Mouse (Mus musculus) layer of hippocampus, adult 11-12 months (tissue): ENCODE results near the gene Bst2.

ENCODE experiments used
- DNase-seq: peaks from one replicate; pipeline ENCODE4 v3.0.0; 2022; ENCODE audit warnings: low spot score

Bst2 gene

DNA sequence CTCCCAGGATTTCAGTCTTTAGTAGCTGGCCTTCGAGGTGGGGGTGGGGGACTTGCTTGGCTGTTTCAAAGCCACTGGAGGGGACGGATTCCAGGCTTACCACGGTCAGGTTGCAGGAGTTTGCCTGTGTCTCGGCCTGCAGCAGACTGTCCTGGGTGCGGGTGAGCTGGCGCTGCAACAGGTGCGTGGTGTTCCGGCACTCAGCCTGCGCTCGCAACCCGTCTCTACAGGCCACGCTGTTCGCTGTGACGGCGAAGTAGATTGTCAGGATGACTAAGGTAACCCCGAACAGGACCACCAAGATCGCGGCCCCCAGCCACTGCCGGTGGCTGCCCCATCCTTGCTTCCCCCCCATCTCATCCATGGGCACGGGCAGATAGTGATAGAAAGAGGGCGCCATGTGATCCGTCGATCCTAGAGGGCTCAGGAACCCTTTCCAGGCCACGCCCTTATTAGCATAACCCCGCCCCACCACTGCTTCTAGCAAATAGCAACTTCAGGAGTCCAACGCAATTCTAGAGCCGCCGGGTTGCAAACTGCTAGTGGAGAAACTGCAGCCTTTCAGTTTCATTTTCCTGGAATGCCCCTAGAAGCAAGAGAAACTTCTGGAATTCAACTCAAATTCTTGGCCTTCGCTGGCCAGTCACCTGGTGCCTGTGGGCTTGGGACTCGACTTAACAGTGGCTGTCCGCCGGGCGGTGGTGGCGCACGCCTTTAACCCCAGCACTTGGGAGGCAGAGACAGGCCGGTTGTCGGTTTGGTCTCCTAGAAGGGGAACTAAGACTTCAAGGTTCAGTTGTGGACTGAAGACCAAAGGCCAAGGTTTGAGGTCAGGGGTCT is at the start of gene Bst2:
Bst2 (minus strand) TSS at position 429 of the 840 bp plus-strand sequence.
- peak; percentile 70 for DNase-seq

DNA sequence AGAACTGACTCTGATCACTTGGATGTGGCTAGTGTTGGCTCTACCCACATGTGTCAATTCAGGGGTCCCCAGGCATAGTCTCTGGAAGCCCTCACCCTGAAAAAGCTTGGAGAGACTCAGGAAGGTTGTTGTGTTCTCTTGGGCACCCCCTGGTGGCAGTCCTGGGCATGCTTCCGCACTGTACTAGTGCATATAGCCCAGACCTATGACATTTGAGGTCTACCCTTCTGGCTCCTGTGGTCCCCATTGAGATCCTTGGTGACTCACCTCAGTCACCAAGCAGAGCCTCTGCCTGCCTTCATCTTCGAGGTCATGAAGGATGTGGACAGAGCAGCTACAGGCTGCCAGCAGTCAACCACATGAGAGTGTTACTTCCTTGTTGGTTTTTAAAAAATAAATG is 49.6 kb upstream of the Bst2 start:
- no peak for DNase-seq

DNA sequence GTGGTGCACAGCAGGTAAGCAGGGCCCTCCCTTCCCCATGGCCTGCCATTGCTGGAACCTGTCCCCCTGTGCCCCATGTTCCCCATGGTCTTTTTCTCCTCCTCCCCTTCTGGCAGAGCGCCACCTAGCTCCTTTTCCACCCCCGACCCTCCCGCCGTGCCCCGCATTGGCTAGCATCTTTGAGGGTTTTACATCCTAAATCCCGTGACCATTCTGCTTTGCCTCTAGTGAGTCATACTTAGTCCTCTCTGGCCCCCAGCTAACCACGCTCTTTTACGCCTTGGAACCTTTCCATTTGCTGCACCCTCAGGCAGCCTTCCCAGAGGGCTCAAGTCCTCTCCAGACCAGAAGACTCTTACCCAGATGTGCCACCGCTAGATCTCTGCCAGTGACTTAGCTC is 42.9 kb upstream of the Bst2 start:
- no peak for DNase-seq

GRCm38 (mm10) chr8:71579476-71579875 is 42.2 kb upstream of the Bst2 start:
- no peak for DNase-seq

GRCm38 (mm10) chr8:71579009-71579408 is 41.8 kb upstream of the Bst2 start:
- DNase-seq, result no peak

DNA sequence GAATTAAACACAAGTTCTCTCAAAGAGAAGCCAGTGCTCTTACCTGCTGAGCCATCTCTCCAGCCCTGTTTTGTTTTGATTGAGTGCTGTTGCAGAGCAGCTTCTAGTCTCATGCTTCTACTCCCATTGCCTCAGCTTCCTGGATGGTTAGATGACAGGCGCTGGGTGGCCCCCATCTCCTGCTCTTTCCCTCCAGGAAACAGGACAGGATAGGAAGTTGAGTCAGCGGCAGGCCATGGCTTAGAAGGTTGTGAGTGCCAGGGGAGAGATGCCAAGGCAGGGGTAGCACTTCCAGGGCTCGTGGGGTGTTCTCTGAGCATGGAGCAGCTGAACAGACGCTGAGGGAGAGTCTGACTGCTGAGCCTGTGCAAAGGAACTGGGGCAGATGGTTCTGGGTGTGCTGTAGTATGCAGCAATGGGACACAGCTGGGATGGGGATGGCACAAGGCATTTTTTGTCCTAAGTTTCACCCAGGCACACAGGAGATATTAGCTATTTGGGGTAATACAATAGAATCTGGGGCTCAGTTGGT is 40.7 kb upstream of the Bst2 start:
- DNase-seq, result peak; percentile 56

DNA sequence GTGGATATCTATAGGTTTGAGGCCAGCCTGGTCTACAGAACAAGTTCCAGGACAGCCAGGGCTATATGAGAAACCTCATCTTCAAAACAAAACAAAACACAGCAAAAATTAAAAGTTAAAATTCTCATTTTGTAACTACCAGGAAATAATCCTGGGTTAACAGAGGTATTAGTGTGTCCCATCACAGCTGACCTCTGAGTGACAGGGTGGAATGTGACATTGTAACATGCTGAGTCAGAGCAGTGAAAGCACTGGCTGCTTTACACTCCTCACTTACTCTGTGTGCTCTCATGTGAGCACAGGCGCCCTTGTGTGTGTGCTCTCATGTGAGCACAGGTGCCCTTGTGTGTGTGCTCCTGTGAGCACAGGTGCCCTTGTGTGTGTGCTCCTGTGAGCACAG is 37.8 kb upstream of the Bst2 start:
- DNase-seq, result no peak

- DNase-seq, result no peak
Observed at GRCm38 (mm10) chr8:71574426-71574825, 37.2 kb upstream of the Bst2 start.

- DNase-seq, result peak; percentile 89
Observed at GRCm38 (mm10) chr8:71572847-71573633, 35.8 kb upstream of the Bst2 start.

- no peak for DNase-seq
Observed at GRCm38 (mm10) chr8:71572077-71572476, 34.8 kb upstream of the Bst2 start.

- peak; percentile 97 for DNase-seq
Observed at GRCm38 (mm10) chr8:71570291-71570954, 33.2 kb upstream of the Bst2 start.

DNA sequence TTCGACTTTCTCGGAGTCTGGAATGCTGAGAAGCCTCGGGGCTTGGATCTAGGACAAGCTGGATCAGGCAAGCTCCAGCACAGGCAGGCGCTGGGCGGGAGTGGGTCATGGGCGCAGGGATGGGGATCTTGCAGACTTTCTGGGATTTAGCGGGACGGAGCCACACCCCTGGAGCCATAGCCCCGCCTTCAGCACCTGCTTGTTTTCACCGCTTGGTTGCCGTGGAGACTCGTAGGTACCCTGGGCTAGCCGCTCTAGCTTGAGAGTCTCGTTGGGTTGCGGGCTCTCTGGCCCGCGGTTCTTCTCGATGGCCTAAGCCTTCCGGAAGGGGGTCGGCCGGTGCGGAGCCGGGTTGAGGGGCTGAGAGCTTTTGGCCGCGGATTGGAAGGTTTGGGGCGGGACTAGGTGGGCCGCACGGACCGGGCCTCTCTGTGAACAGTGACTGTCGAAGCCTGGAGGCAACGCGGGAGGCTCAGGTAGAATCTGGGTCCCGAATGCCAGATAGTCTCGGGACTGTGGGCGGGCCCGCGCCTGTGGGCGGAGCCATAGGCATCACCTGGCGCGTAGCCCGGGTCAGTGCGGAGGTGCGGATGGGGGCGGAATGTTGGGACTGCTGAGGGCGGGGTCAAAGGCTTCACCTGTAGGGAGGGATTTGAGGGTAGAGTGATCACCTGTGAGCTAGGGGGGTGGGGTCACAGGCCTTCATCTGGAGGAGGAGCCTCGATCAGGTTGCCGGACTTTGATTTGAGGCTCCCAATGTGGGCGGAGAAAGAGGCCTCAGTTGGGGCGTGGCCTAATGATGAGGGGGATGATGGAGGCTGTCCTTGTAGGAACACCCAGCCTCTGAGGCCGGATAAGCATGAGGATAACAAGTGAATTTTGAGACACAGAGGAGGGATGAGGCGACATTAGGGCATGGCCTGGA is 32.4 kb upstream of the Bst2 start:
- DNase-seq, result peak; percentile 94

DNA sequence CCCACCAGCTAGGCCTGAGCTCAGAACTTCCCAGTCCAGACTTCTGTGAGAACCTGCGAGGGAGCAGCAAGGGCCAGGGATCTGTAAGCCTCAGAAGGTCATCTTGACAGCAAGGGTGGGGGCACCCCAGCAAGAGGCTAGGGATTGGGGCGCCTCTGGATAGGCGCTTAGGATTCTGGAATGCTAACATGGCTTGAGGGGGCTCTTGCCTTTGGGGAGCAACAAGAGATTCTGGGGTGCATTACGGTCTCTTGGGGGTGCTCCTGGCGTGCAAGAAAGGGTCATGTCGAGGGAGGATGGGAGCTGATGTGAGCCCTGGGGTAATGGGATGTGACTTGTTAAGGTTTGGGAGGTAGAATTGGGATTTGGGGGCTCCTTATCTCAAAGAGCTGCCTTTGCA is 31.7 kb upstream of the Bst2 start:
- no peak for DNase-seq

GRCm38 (mm10) chr8:71568387-71568937 is 31.2 kb upstream of the Bst2 start, which contains the start of gene Slc27a1:
Slc27a1 (plus strand) TSS chr8:71568882.
- peak; percentile 68 for DNase-seq

DNA sequence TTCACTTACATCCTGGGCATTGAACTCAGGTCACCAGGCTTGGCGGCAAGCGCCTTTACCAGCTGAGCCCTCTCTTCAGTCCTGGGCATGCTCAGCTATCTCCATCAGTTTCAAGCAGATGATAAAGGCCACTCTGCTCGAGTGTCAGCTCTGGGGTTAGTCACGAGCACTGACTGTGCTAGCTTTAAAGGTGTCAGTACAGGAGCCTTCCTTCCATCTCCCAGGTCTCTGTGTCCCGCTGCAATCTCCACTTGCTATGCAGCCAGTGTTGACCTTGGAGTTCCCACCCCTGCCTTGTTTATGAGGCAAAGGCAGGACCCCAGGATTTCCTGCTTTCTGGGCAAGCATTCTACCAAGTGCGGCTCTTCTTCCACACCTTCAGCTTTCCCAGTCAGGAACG is 30.3 kb upstream of the Bst2 start:
- DNase-seq, result no peak

- no peak for DNase-seq
Observed at GRCm38 (mm10) chr8:71566501-71566900, 29.2 kb upstream of the Bst2 start, which contains the start of gene Nxnl1. Nxnl1 (minus strand) TSS chr8:71566601.

DNA sequence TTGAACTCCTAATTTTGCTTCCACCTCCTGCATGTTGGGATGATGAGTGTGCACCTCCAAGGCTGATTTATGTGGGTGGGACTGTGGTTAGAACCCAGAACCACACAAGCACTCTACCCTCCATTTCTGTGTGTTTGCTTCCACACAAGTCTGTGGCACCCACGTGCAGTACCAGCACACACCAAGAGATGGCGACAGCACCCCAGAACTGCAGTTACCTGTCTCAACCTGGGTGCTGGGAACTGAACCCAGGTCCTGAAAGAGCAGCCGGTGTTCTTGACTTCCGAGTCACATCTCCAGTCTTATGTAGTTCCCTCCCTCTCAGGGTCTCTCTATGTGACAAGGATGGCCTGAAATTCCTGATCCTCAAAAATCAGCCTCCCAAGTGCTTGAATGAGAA is 26.7 kb upstream of the Bst2 start:
- no peak for DNase-seq

DNA sequence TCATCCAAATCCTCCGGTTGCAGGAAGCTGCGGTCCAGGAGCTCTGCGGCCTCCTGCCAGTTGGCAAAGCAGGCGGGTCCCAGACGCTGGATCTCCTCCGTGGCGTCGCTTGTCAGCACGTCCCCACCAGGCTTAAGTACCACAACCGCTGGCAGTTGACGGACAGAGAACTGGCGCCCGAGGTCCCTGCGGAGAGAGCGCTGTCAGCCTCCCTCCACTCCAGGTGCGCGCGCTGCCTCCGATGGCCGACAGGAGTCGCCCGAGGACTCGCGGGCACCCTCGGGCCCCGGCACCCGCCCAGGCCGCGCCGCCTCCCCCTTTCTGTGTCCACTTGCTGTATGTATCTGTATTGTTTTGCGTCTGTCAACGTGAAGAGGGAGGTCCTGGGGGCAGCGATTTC is 25.5 kb upstream of the Bst2 start:
- peak; percentile 69 for DNase-seq

DNA sequence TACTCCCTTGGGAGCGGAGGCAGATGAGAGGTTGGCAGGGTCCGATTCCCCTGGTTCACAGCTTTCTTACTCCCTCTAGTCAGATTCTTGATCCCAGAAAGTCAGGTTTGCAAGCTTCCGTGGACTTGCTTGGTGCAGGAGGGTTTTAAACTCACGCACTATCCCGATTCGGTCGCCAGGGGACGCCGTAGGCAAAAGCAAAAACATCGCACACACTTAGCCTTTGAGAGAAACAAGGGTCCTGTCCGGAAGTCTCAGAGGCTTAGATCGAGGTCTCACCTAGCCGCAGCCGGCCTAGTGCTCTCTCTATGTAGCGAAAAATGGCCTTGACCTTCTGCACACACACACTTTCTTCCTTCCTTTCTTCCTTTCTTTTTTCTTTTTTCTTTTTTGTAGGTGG is 24.1 kb upstream of the Bst2 start:
- peak; percentile 60 for DNase-seq

- DNase-seq, result no peak
Observed at GRCm38 (mm10) chr8:71560765-71561164, 23.5 kb upstream of the Bst2 start.

DNA sequence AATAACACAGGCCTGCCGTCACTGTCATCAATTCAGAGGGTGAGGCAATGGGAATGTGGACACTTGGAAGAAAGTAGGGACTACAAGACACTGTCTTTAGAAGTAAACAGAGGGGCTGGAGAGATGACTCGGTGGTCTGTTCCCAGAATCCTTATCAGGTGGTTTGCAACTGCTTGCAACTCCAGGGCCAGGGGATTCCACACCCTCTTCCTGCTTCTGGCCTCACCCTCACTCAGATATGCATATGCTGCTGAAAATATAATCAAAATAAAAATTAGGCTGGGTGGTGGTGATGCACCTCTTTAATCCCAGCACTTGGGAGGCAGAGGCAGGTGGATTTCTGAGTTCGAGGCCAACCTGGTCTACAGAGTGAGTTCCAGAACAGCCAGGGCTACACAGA is 22.8 kb upstream of the Bst2 start:
- no peak for DNase-seq
